Mouse (Mus musculus) liver, embryonic 11.5 days (tissue): ENCODE results near the gene Sh2d3c. TPM values are rescaled to one million over a fixed set of nuclear protein-coding genes. Genes with fewer than 3 reads are reported as not detected.

Source experiments
- ATAC-seq: fragments of 200-750 bp; cut with Nextera tagmentation; replicated peaks from 2 replicates; pipeline ENCODE4 v1.8.0; 2017; ENCODE audit warnings: moderate number of reproducible peaks, mild to moderate bottlenecking, moderate TSS enrichment, moderate library complexity; ENCODE audit not compliant: low FRiP score
- DNase-seq: peaks from one replicate; pipeline ENCODE4 v3.0.0-alpha.2; 2017; ENCODE audit warnings: low spot score
- H3K27ac ChIP-seq: fragments of 300-500 bp; sonication (generic); 2 replicates; pipeline ENCODE4 v1.5.1; 2014; ENCODE audit warnings: mild to moderate bottlenecking, low read depth, low read length, control low read depth
- H3K27me3 ChIP-seq: fragments of 300-500 bp; sonication (generic); replicated peaks from 2 replicates; pipeline ENCODE4 v1.6.1; 2014; ENCODE audit warnings: low read length, mixed read lengths; ENCODE audit not compliant: control insufficient read depth, insufficient read depth
- H3K36me3 ChIP-seq: fragments of 300-500 bp; sonication (generic); 2 replicates; pipeline ENCODE4 v1.6.1; 2014; ENCODE audit warnings: mild to moderate bottlenecking, low read length, moderate library complexity, mixed read lengths; ENCODE audit not compliant: control insufficient read depth, insufficient read depth
- H3K4me1 ChIP-seq: fragments of 300-500 bp; sonication (generic); replicated peaks from 2 replicates; pipeline ENCODE4 v1.6.1; 2014; ENCODE audit warnings: low read length, mixed read lengths; ENCODE audit not compliant: control insufficient read depth, insufficient read depth
- H3K4me2 ChIP-seq: fragments of 300-500 bp; sonication (generic); 2 replicates; pipeline ENCODE4 v1.6.1; 2014; ENCODE audit warnings: mild to moderate bottlenecking, control low read depth, moderate library complexity
- H3K4me3 ChIP-seq: fragments of 300-500 bp; sonication (generic); 2 replicates; pipeline ENCODE4 v1.5.1; 2014; ENCODE audit warnings: low read depth, low read length, control low read depth
- H3K9ac ChIP-seq: fragments of 300-500 bp; sonication (generic); 2 replicates; pipeline ENCODE4 v1.6.1; 2014; ENCODE audit warnings: low read depth, low read length, control low read depth
- H3K9me3 ChIP-seq: fragments of 300-500 bp; sonication (generic); 2 replicates; pipeline ENCODE4 v1.6.1; 2016; ENCODE audit warnings: low read length, inconsistent platforms, mixed read lengths; ENCODE audit not compliant: control insufficient read depth
- WGBS: fragments of 180-500 bp; shearing (Covaris S2); extraction: QIAGEN DNeasy Blood & Tissue Kit; methylation state at CpG from one replicate; pipeline ENCODE4 v1.1.7; 2014; 5-methylcytosine and 5-hydroxymethylcytosine counted together
- polyA plus RNA-seq: library from polyadenylated mRNA; unstranded; fragments of >200 nt; fragmentation: Nextera tagmentation; extraction: Ambion mirVana; gene quantifications from 2 replicates; pipeline ENCODE4 v1.2.1, GENCODE M21; 2014

Sh2d3c gene
- polyA plus RNA-seq, 1 experiment from 2014 or later, result 13.4 TPM

GRCm38 (mm10) chr2:32712586-32712933 is 8.3 kb upstream of the Sh2d3c start:
- Histone ChIP-seq H3K36me3 (peaks cover 30% of the 10 kb centered on the region), H3K27me3 (no peaks in the 10 kb centered on the region), H3K9ac (peak overlapping the region; percentile 80), H3K4me3 (peak overlapping the region; percentile 89), H3K9me3 (no peaks in the 10 kb centered on the region; the same call in 1 of the 2 replicates), H3K4me2 (peak overlapping the region; percentile 76), H3K4me1 (peaks cover 31% of the 10 kb centered on the region), H3K27ac (peak overlapping the region; percentile 94)
- ATAC-seq (peak; percentile 87), DNase-seq (peak; percentile 95)
- WGBS, result under 1% methylated on average over 34 of the region's 44 CpGs

GRCm38 (mm10) chr2:32712934-32713817 is 7.7 kb upstream of the Sh2d3c start, which contains the start of gene Cdk9:
Gene Cdk9 (minus strand): TSS chr2:32713076.
- Histone ChIP-seq H3K27me3 (no peaks in the 10 kb centered on the region), H3K36me3 (peaks cover 24% of the 10 kb centered on the region), H3K4me3 (peak within 1 kb of the TSS; percentile 89), H3K4me1 (peaks cover 31% of the 10 kb centered on the region), H3K27ac (peak within 1 kb of the TSS; percentile 94), H3K9ac (peak within 1 kb of the TSS; percentile 80), H3K4me2 (peak within 1 kb of the TSS; percentile 76), H3K9me3 (no peaks in the 10 kb centered on the region; the same call in 1 of the 2 replicates)
- under 1% methylated on average over 55 of the region's 79 CpGs for WGBS
- peak; percentile 95 for DNase-seq
- ATAC-seq, result peak; percentile 83

GRCm38 (mm10) chr2:32714117-32714986 is 6.5 kb upstream of the Sh2d3c start:
- WGBS, result 32% methylated on average over 11 of the region's 11 CpGs
- Histone ChIP-seq H3K4me3 (0 out of 2 replicates have a peak overlapping the region, but pooled peaks have one; percentile 89), H3K4me1 (peaks cover 31% of the 10 kb centered on the region), H3K27me3 (no peaks in the 10 kb centered on the region), H3K27ac (peak overlapping the region; percentile 94; the same call in 1 of the 2 replicates), H3K36me3 (peaks cover 17% of the 10 kb centered on the region), H3K4me2 (peak overlapping the region; percentile 76), H3K9ac (0 out of 2 replicates have a peak overlapping the region, but pooled peaks have one; percentile 25), H3K9me3 (no peaks in the 10 kb centered on the region; the same call in 1 of the 2 replicates)
- DNase-seq (no peak), ATAC-seq (no peak)

DNA sequence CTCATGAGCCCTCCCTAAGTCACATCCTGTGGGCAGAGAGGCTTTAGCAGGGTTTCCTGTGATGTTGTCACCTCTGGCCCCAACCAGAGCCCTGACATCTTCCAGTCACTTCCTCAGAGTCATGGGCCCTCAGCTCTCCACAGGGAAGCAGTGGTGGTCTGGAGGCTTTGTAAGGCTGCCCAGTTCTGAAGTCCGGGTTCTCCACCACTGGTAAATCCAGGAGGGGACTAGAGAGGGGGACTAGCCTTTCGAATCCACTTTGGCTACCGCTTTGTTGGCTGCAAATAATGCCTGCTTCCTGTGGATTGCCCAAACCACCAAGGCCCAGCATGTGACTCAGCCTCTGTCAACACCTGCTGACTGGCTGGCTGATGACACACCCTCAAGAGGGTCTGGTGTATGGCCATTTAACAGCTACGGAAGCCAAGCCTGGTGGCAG is 5.8 kb upstream of the Sh2d3c start:
- peak overlapping the region; percentile 20; the same call in 1 of the 2 replicates for H3K4me2 ChIP-seq
- H3K4me3 ChIP-seq, result no peak overlapping the region
- 32% methylated on average over 4 of the region's 4 CpGs for WGBS
- ATAC-seq, result no peak
- H3K36me3 ChIP-seq, result peaks cover 11% of the 10 kb centered on the region
- H3K9me3 ChIP-seq, result no peaks in the 10 kb centered on the region; the same call in 1 of the 2 replicates
- H3K27me3 ChIP-seq, result no peaks in the 10 kb centered on the region
- DNase-seq, result no peak
- H3K4me1 ChIP-seq, result peaks cover 31% of the 10 kb centered on the region
- peak overlapping the region; percentile 10; the same call in 1 of the 2 replicates for H3K9ac ChIP-seq
- H3K27ac ChIP-seq, result peak overlapping the region; percentile 70

- no peak for ATAC-seq
- no peaks in the 10 kb centered on the region; the same call in 1 of the 2 replicates for H3K9me3 ChIP-seq
Observed at GRCm38 (mm10) chr2:32718761-32719160, 2.1 kb upstream of the Sh2d3c start.

GRCm38 (mm10) chr2:32720053-32720452 is 802 bp upstream of the Sh2d3c start:
- 71% methylated on average over 3 of the region's 3 CpGs for WGBS
- no peak overlapping the region for H3K4me2 ChIP-seq
- ATAC-seq (no peak), DNase-seq (no peak)
- no peaks in the 10 kb centered on the region; the same call in 1 of the 2 replicates for H3K9me3 ChIP-seq
- peaks cover 15% of the 10 kb centered on the region for H3K4me1 ChIP-seq
- H3K36me3 ChIP-seq, result no peaks in the 10 kb centered on the region
- H3K9ac ChIP-seq, result no peak overlapping the region
- no peak overlapping the region for H3K4me3 ChIP-seq
- H3K27me3 ChIP-seq, result no peaks in the 10 kb centered on the region
- no peak overlapping the region; the same call in 1 of the 2 replicates for H3K27ac ChIP-seq

More at GRCm38 (mm10) chr2:32718761-32719160, 2.1 kb upstream of the Sh2d3c start:
- Histone ChIP-seq H3K27me3 (no peaks in the 10 kb centered on the region), H3K27ac (no peak overlapping the region), H3K36me3 (no peaks in the 10 kb centered on the region), H3K4me3 (no peak overlapping the region), H3K4me1 (peaks cover 28% of the 10 kb centered on the region), H3K9ac (no peak overlapping the region), H3K4me2 (no peak overlapping the region)
- WGBS, result 64% methylated on average over 9 of the region's 9 CpGs
- no peak for DNase-seq

DNA sequence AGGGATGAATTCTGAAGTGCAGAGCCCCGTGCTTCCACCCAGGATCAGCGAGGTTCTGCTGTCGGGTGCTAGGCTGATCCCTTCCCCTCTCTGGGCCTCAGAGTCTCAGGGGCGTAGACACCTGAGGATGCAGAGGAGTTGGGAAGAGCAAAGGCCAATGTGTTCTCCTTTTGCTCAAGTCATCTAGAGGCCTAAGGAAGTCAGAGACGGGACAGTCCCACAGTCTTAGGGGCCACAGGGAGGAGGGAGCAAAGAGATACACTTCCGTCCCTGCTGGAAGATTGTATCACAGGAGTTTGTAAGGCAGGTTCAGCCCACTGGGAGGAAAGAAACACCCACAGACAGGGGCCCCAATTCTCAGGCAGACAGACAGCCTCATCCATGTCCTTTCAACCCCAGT is 1.2 kb downstream of the Sh2d3c start:
- WGBS, result 40% methylated on average over 6 of the region's 6 CpGs
- Histone ChIP-seq H3K9ac (no peak overlapping the region), H3K4me3 (no peak overlapping the region), H3K27me3 (no peaks in the 10 kb centered on the region), H3K4me1 (peaks cover 12% of the 10 kb centered on the region), H3K4me2 (peak overlapping the region; percentile 49), H3K9me3 (no peaks in the 10 kb centered on the region; the same call in 1 of the 2 replicates), H3K36me3 (no peaks in the 10 kb centered on the region), H3K27ac (no peak overlapping the region)
- ATAC-seq (no peak), DNase-seq (no peak)

- Histone ChIP-seq H3K4me2 (peak overlapping the region; percentile 25; the same call in 1 of the 2 replicates), H3K36me3 (no peaks in the 10 kb centered on the region), H3K27ac (no peak overlapping the region), H3K4me3 (no peak overlapping the region), H3K9ac (no peak overlapping the region), H3K27me3 (no peaks in the 10 kb centered on the region), H3K9me3 (no peaks in the 10 kb centered on the region), H3K4me1 (peaks cover 16% of the 10 kb centered on the region)
- DNase-seq (no peak), ATAC-seq (no peak)
- 71% methylated on average over 3 of the region's 3 CpGs for WGBS
Observed at GRCm38 (mm10) chr2:32722581-32722980, 1.7 kb downstream of the Sh2d3c start.
